Mouse (Mus musculus): Measurements from ENCODE around the gene Mical3.

Mical3 gene

GRCm38 (mm10) chr6:121145010-121145604, 14.3 kb upstream of the Mical3 start:
- DNase-seq = peak in 1 of 2 experiments; percentile 12

- DNase-seq = no peak
Observed at GRCm38 (mm10) chr6:121144066-121144465, 13.3 kb upstream of the Mical3 start.

- no peak for DNase-seq
Observed at GRCm38 (mm10) chr6:121143439-121143838, 12.6 kb upstream of the Mical3 start.

- DNase-seq = no peak
Observed at GRCm38 (mm10) chr6:121142298-121142697, 11.5 kb upstream of the Mical3 start.

GRCm38 (mm10) chr6:121139271-121139670, 8.5 kb upstream of the Mical3 start:
- no peak for DNase-seq

- DNase-seq = no peak
Observed at GRCm38 (mm10) chr6:121138338-121139040, 7.7 kb upstream of the Mical3 start.

GRCm38 (mm10) chr6:121137222-121137621, 6.4 kb upstream of the Mical3 start:
- no peak for DNase-seq

GRCm38 (mm10) chr6:121134884-121135283, 4.1 kb upstream of the Mical3 start:
- no peak for DNase-seq

- no peak for DNase-seq
Observed at GRCm38 (mm10) chr6:121134249-121134648, 3.5 kb upstream of the Mical3 start.

GRCm38 (mm10) chr6:121130039-121130705, 627 bp downstream of the Mical3 start:
- DNase-seq = peak; percentile 91 to 95

- DNase-seq = peak; percentile 39 to 47
Observed at GRCm38 (mm10) chr6:121129506-121129905, 1.3 kb downstream of the Mical3 start.

GRCm38 (mm10) chr6:121128736-121129135, 2.1 kb downstream of the Mical3 start:
- DNase-seq = no peak

GRCm38 (mm10) chr6:121127726-121128125, 3.1 kb downstream of the Mical3 start:
- DNase-seq = no peak

- DNase-seq = no peak
Observed at GRCm38 (mm10) chr6:121126202-121126601, 4.6 kb downstream of the Mical3 start.

- DNase-seq = peak; percentile 78 to 79
Observed at GRCm38 (mm10) chr6:121122739-121123241, 8.0 kb downstream of the Mical3 start.

- DNase-seq = no peak
Observed at GRCm38 (mm10) chr6:121120776-121121175, 10.0 kb downstream of the Mical3 start.

- no peak for DNase-seq
Observed at GRCm38 (mm10) chr6:121117971-121118755, 12.6 kb downstream of the Mical3 start.

- no peak for DNase-seq
Observed at GRCm38 (mm10) chr6:121117142-121117541, 13.7 kb downstream of the Mical3 start.

GRCm38 (mm10) chr6:121116434-121116833, 14.4 kb downstream of the Mical3 start:
- no peak for DNase-seq

- DNase-seq = no peak
Observed at GRCm38 (mm10) chr6:121111448-121112055, 19.2 kb downstream of the Mical3 start.

- peak; percentile 85 to 90 for DNase-seq
Observed at GRCm38 (mm10) chr6:121109998-121110603, 20.7 kb downstream of the Mical3 start.
